Mouse (Mus musculus) spleen, adult 2 months (tissue): ENCODE measurements around the gene Rasgrp3. TPM values are rescaled to one million over a fixed set of nuclear protein-coding genes. Genes with fewer than 3 reads are reported as not detected.

ENCODE experiments used
- DNase-seq, 2 experiments: peaks; one replicate each; pipeline versions ENCODE4 v3.0.0 to v3.0.0-alpha.2; 2012 to 2021; ENCODE audit warnings: low spot score in 2 of 2, low read depth in 1 of 2
- H3K27ac ChIP-seq: fragments of 200-500 bp; 2 replicates; pipeline ENCODE4 v1.5.1; 2012; ENCODE audit warnings: low read length, inconsistent platforms; ENCODE audit not compliant: insufficient read depth
- H3K27me3 ChIP-seq: fragments of 200-500 bp; 2 replicates; pipeline ENCODE4 v1.6.1; 2012; ENCODE audit warnings: mild to moderate bottlenecking, moderate library complexity, low read length, inconsistent platforms; ENCODE audit not compliant: control insufficient read depth, insufficient read depth
- H3K36me3 ChIP-seq: fragments of 200-500 bp; 2 replicates; pipeline ENCODE4 v1.6.1; 2012; ENCODE audit warnings: mild to moderate bottlenecking, low read length, inconsistent platforms; ENCODE audit not compliant: control insufficient read depth, insufficient read depth
- H3K4me1 ChIP-seq: fragments of 200-500 bp; 2 replicates; pipeline ENCODE4 v1.6.1; 2011; ENCODE audit warnings: inconsistent platforms; ENCODE audit not compliant: control insufficient read depth, insufficient read depth, insufficient read length
- H3K4me3 ChIP-seq: fragments of 200-500 bp; 2 replicates; pipeline ENCODE4 v1.5.1; 2011; ENCODE audit warnings: mild to moderate bottlenecking, inconsistent platforms; ENCODE audit not compliant: insufficient read depth, insufficient read length; ENCODE audit errors: extremely low read depth
- CTCF ChIP-seq: fragments of 200-500 bp; IDR thresholded peaks from 2 replicates; pipeline ENCODE4 v1.5.1; 2011; ENCODE audit warnings: mild to moderate bottlenecking, inconsistent platforms; ENCODE audit not compliant: insufficient read depth, insufficient read length, insufficient replicate concordance; ENCODE audit errors: extremely low read depth
- POLR2A ChIP-seq: fragments of 200-500 bp; IDR thresholded peaks from 2 replicates; pipeline ENCODE4 v1.6.1; 2011; ENCODE audit warnings: low read depth, low read length, inconsistent platforms
- WGBS: fragments of 180-500 bp; shearing (Covaris S2); methylation state at CpG from one replicate; pipeline ENCODE4 v1.1.7; 2018; 5-methylcytosine and 5-hydroxymethylcytosine counted together
- polyA plus RNA-seq: library from polyadenylated mRNA; depleted of rRNA; stranded (reverse); fragments of >200 nt; gene quantifications from 2 replicates; pipeline ENCODE4 v1.2.3, GENCODE M21; 2012

Gene Rasgrp3
- polyA plus RNA-seq, 1 experiment: 9.8 TPM

DNA sequence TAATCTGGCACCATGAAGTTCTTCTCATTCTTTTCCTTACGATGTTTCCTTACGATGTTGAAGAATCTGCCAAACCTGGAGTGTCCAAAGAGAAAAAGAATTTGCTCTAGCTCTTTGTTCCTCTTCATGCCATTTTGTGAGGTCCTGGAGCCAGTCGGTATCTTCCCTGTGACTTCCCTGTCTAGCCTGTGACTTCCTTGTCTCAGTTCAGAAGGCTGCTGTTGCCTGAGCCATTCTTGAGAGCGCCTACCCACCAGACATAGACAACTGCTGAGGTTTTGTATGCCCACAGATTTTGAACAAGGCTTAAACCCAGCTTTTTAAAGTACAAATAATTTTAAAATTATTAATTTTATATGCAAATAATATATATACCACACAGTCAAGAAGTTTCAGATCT lies 31.3 kb downstream of the Rasgrp3 start:
- peak overlapping the region; percentile 81; the same call in 1 of the 2 replicates for H3K27ac ChIP-seq
- TF ChIP-seq CTCF (no peak), POLR2A (no peak)
- no peaks in the 10 kb centered on the region for H3K27me3 ChIP-seq
- H3K4me3 ChIP-seq: peak overlapping the region; percentile 56
- 68% methylated on average over 4 of the region's 4 CpGs for WGBS
- no peak for DNase-seq
- H3K4me1 ChIP-seq: peaks cover 20% of the 10 kb centered on the region
- H3K36me3 ChIP-seq: no peaks in the 10 kb centered on the region; the same call in 1 of the 2 replicates

DNA sequence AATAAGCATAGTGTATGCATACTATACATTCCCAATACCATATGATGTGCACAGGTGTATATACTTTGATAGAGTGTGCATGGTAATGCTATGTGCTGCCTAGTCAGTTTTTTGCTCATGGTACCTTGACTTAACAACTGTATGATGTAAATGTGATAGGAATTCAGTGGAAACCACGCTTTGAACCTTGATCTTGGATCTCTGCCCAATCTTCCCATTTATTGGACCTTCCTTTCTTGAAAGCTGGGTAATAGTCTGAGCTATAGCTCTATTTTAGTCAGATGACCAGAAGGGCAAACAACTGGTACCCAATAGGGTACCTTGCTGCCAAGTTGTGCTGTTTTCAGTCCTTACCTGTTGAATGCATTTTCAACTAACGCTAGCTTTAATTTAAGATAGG lies 31.8 kb downstream of the Rasgrp3 start:
- no peak for TF ChIP-seq CTCF
- no peak for TF ChIP-seq POLR2A
- no peak for DNase-seq
- WGBS: 93% methylated on average over 2 of the region's 2 CpGs

DNA sequence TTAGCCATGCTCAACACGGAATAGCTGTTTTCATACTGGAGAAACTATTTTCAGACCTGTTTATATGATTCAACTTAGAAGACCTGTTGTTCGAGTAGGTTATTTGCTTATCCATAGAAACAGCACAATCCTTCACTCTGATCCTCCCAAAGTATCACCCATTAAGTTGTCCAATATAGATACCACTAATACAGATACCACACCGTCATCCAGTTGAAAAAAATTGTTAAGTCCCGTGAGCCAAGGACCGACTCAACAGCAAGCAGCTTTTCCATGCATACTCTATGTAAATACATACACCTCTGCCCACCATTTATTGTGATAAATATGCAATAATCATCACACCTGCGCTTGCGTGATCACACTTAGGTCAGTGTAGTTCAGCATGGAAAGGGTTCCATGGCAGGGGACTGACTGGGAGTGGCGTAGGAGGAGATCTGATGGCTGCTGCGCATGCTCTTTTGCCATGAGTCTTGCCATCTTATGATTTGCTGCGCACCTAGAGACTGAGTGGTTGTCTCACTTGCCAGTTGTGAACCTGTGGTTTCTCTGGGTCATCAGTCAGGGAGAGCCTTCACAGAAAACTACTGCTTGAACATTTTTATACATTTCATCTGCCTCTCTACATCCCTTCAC lies 32.9 kb downstream of the Rasgrp3 start:
- Histone ChIP-seq H3K4me3 (no peak overlapping the region), H3K4me1 (peaks cover 22% of the 10 kb centered on the region), H3K27ac (no peak overlapping the region), H3K27me3 (no peaks in the 10 kb centered on the region), H3K36me3 (no peaks in the 10 kb centered on the region; the same call in 1 of the 2 replicates)
- no peak for DNase-seq
- TF ChIP-seq POLR2A (no peak), CTCF (no peak)
- 92% methylated on average over 10 of the region's 10 CpGs for WGBS

More for the DNA sequence above, 31.8 kb downstream of the Rasgrp3 start:
- Histone ChIP-seq H3K4me1 (peaks cover 22% of the 10 kb centered on the region), H3K36me3 (no peaks in the 10 kb centered on the region; the same call in 1 of the 2 replicates), H3K4me3 (no peak overlapping the region), H3K27me3 (no peaks in the 10 kb centered on the region), H3K27ac (no peak overlapping the region)

DNA sequence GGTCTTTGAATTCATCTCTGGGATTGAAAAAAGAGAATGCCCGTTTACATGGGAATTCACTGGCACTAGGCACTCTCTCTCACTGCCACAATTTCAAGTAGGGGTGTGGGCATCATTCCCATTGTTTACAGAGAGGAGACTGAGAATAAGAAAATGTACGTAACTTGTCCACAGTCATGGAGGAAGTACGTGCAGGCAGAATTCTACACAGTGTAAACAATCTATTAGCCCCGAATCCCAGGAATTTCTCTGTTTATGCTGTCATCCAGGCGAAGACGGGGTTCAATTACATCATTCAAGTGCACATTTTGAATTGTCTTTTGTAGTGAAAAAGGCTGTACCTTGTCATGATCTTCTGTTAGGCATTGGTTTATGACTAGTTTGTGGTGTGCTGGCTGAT lies 34.6 kb downstream of the Rasgrp3 start:
- Histone ChIP-seq H3K4me3 (no peak overlapping the region), H3K4me1 (peaks cover 14% of the 10 kb centered on the region), H3K27ac (no peak overlapping the region), H3K36me3 (no peaks in the 10 kb centered on the region; the same call in 1 of the 2 replicates), H3K27me3 (no peaks in the 10 kb centered on the region)
- 89% methylated on average over 6 of the region's 6 CpGs for WGBS
- TF ChIP-seq CTCF (no peak), POLR2A (no peak)
- DNase-seq: no peak

DNA sequence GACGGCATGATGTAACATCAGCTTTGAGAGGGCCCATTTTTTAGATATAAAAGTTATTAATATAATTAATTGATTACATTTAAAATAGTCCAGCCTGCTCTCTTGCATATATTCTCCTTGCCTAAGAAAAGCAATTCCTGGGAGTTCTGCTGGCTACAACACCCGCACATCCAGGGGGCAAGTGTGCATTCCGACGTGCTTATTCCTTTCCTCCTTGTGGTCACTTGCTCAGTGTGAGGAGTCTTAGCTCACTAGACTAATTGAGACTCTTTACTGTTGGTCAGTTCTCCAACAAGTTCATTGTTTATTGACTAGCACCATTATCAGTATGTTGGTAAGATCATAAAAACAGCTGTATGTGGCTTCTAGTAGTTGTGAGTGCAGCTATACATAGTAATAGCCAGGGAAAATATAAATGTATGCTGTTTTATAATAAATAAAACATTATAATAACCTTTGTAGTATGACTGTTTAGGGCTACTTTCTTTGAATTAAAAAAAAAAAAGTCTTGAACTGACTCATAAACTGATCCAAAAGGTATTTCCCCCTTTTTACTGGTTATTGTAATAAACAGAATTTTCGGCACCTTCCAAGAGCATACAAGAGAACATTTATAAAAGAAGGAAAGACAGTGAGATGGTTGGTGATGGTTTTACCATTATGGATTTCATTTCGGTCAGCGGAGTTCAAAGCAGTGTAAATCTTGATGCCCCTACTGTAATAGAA lies 35.4 kb downstream of the Rasgrp3 start:
- Histone ChIP-seq H3K4me1 (peaks cover 14% of the 10 kb centered on the region), H3K27me3 (no peaks in the 10 kb centered on the region), H3K36me3 (no peaks in the 10 kb centered on the region; the same call in 1 of the 2 replicates), H3K27ac (no peak overlapping the region), H3K4me3 (no peak overlapping the region)
- no peak for DNase-seq
- TF ChIP-seq POLR2A: no peak
- TF ChIP-seq CTCF: no peak
- WGBS: 94% methylated on average over 7 of the region's 7 CpGs

DNA sequence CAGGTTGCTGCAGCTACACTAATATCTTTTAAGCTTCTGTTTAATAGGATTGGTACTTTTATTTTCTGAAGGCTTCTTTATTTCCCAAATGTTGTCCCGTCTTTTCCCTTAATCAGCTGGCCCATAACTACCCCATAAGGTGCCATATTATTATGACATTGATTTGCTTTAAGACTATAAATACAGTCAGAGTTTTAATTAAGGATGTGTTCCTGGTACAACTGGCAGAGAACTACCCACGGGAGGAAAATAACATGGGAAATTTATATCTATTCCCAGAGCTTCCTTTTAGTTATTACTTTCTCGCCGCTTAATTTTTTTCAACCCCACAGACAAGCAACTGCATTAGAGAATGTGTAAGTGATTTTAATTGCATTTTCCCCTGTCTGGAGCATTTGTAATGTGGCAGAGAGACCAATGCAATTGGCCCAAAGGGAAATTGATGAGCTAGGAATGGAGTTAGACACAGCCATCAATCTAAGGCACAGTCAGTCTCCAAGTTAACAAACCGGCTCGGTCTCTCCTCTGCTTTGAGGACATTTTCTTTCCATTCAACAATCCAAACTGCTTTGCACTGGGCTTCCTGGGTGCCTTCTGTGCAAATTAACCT lies 36.1 kb downstream of the Rasgrp3 start:
- H3K4me1 ChIP-seq: peaks cover 14% of the 10 kb centered on the region
- H3K27me3 ChIP-seq: no peaks in the 10 kb centered on the region
- TF ChIP-seq POLR2A (no peak), CTCF (no peak)
- peak overlapping the region; percentile 65; the same call in 1 of the 2 replicates for H3K27ac ChIP-seq
- H3K36me3 ChIP-seq: no peaks in the 10 kb centered on the region; the same call in 1 of the 2 replicates
- H3K4me3 ChIP-seq: no peak overlapping the region
- no peak for DNase-seq
- 82% methylated on average over 6 of the region's 6 CpGs for WGBS

DNA sequence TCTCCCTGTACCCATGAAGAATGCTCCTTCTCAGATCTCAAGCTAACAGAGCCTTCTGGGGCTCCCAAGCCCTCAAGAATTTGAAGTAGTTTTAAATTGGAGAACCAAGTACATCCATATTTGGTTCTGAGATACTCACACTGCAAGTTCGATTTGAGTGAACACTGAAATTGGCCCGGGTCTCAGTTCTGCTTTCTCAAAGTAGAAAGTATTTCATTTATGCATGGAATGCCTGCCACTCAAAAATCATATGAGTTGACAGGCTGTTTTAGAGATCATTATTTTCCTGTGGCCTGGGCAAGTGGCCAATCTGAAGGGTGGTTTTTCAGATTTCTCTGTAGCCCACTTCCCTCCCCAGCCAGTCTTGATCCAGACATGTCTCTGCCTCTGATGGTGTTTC lies 36.7 kb downstream of the Rasgrp3 start:
- DNase-seq: peak; percentile 36 to 48
- WGBS: 3% methylated on average over 2 of the region's 2 CpGs
- peak overlapping the region; percentile 65 for H3K27ac ChIP-seq
- no peak overlapping the region for H3K4me3 ChIP-seq
- H3K36me3 ChIP-seq: no peaks in the 10 kb centered on the region; the same call in 1 of the 2 replicates
- no peak for TF ChIP-seq POLR2A
- TF ChIP-seq CTCF: no peak
- no peaks in the 10 kb centered on the region for H3K27me3 ChIP-seq
- peaks cover 15% of the 10 kb centered on the region for H3K4me1 ChIP-seq
